Mouse (Mus musculus): ENCODE results near the gene Furin.
"Not testable (repeated sequence)": the region's sequence is repeated elsewhere in the genome, so short reads cannot be mapped to it uniquely, and the experiment has no call there.

The Furin gene

GRCm38 (mm10) chr7:80401860-80402641 is 3.2 kb downstream of the Furin start:
- DNase-seq (ENCODE audit: extremely low spot score, low spot score): peak; percentile 74

- DNase-seq (ENCODE audit: extremely low spot score, low spot score): no peak
Observed at GRCm38 (mm10) chr7:80401041-80401859, 4.0 kb downstream of the Furin start.

GRCm38 (mm10) chr7:80400571-80400970 is 4.7 kb downstream of the Furin start:
- DNase-seq (ENCODE audit: extremely low spot score, low spot score): no peak

- DNase-seq (ENCODE audit: extremely low spot score, low spot score): no peak
Observed at GRCm38 (mm10) chr7:80400099-80400498, 5.1 kb downstream of the Furin start.

GRCm38 (mm10) chr7:80398654-80399444 is 6.4 kb downstream of the Furin start:
- DNase-seq (ENCODE audit: extremely low spot score, low spot score): no peak

GRCm38 (mm10) chr7:80397986-80398385 is 7.2 kb downstream of the Furin start:
- no peak for DNase-seq (ENCODE audit: extremely low spot score, low spot score)

- not testable (repeated sequence) for DNase-seq (ENCODE audit: extremely low spot score, low spot score)
Observed at GRCm38 (mm10) chr7:80396427-80396826, 8.8 kb downstream of the Furin start.

- no peak for DNase-seq (ENCODE audit: extremely low spot score, low spot score)
Observed at GRCm38 (mm10) chr7:80394600-80394999, 10.6 kb downstream of the Furin start.

GRCm38 (mm10) chr7:80392119-80392518 is 13.1 kb downstream of the Furin start:
- no peak for DNase-seq (ENCODE audit: extremely low spot score, low spot score)

GRCm38 (mm10) chr7:80387633-80388543 is 17.3 kb downstream of the Furin start, which contains the start of gene Fes:
Gene Fes, minus strand, starts transcription at chr7:80387946.
- DNase-seq (ENCODE audit: extremely low spot score, low spot score): peak; percentile 62

- DNase-seq (ENCODE audit: extremely low spot score, low spot score): peak; percentile 44
Observed at GRCm38 (mm10) chr7:80387033-80387632, 18.1 kb downstream of the Furin start.

GRCm38 (mm10) chr7:80386235-80386930 is 18.9 kb downstream of the Furin start:
- peak; percentile 96 for DNase-seq (ENCODE audit: extremely low spot score, low spot score)

GRCm38 (mm10) chr7:80382919-80383318 is 22.3 kb downstream of the Furin start:
- no peak for DNase-seq (ENCODE audit: extremely low spot score, low spot score)

GRCm38 (mm10) chr7:80379531-80379930 is 25.7 kb downstream of the Furin start:
- no peak for DNase-seq (ENCODE audit: extremely low spot score, low spot score)

- peak; percentile 75 for DNase-seq (ENCODE audit: extremely low spot score, low spot score)
Observed at GRCm38 (mm10) chr7:80377471-80377870, 27.8 kb downstream of the Furin start.

GRCm38 (mm10) chr7:80376192-80376591 is 29.0 kb downstream of the Furin start:
- DNase-seq (ENCODE audit: extremely low spot score, low spot score): no peak

GRCm38 (mm10) chr7:80375376-80376039 is 29.7 kb downstream of the Furin start:
- no peak for DNase-seq (ENCODE audit: extremely low spot score, low spot score)

- DNase-seq (ENCODE audit: extremely low spot score, low spot score): no peak
Observed at GRCm38 (mm10) chr7:80374733-80375132, 30.5 kb downstream of the Furin start.

GRCm38 (mm10) chr7:80374280-80374679 is 31.0 kb downstream of the Furin start:
- no peak for DNase-seq (ENCODE audit: extremely low spot score, low spot score)
